Mouse (Mus musculus) midbrain, embryonic 15.5 days (tissue): ENCODE results near the gene Gm5475. TPM values are rescaled to one million over a fixed set of nuclear protein-coding genes. Genes with fewer than 3 reads are reported as not detected.
A peak's percentile ranks its signal among the peaks of the same experiment; 100 is the strongest.
"Not testable (repeated sequence)": the region's sequence is repeated elsewhere in the genome, so short reads cannot be mapped to it uniquely, and the experiment has no call there.

Experiments used
- ATAC-seq: fragments of 200-750 bp; cut with Nextera tagmentation; replicated peaks from 2 replicates; pipeline ENCODE4 v1.8.0; 2017; ENCODE audit warnings: moderate TSS enrichment
- H3K27ac ChIP-seq: fragments of 300-500 bp; sonication (generic); 2 replicates; pipeline ENCODE4 v1.5.1; 2015; ENCODE audit warnings: mild to moderate bottlenecking, inconsistent platforms
- H3K27me3 ChIP-seq: fragments of 300-500 bp; sonication (generic); replicated peaks from 2 replicates; pipeline ENCODE4 v1.6.1; 2015; ENCODE audit warnings: inconsistent platforms
- H3K36me3 ChIP-seq: fragments of 300-500 bp; sonication (generic); replicated peaks from 2 replicates; pipeline ENCODE4 v1.6.1; 2015; ENCODE audit warnings: inconsistent platforms
- H3K4me1 ChIP-seq: fragments of 300-500 bp; sonication (generic); 2 replicates; pipeline ENCODE4 v1.6.1; 2015; ENCODE audit warnings: inconsistent platforms
- H3K4me2 ChIP-seq: fragments of 300-500 bp; sonication (generic); 2 replicates; pipeline ENCODE4 v1.6.1; 2015; ENCODE audit warnings: inconsistent platforms, mild to moderate bottlenecking, moderate library complexity
- H3K4me3 ChIP-seq: fragments of 300-500 bp; sonication (generic); 2 replicates; pipeline ENCODE4 v1.5.1; 2015; ENCODE audit warnings: mild to moderate bottlenecking, inconsistent platforms
- H3K9ac ChIP-seq: fragments of 300-500 bp; sonication (generic); 2 replicates; pipeline ENCODE4 v1.6.1; 2015; ENCODE audit warnings: mild to moderate bottlenecking, inconsistent platforms
- H3K9me3 ChIP-seq: fragments of 300-500 bp; sonication (generic); 2 replicates; pipeline ENCODE4 v1.6.1; 2016; ENCODE audit warnings: inconsistent platforms
- WGBS: fragments of 180-500 bp; shearing (Covaris S2); methylation state at CpG from one replicate; pipeline ENCODE4 v1.1.7; 2015; ENCODE audit warnings: mixed read lengths; 5-methylcytosine and 5-hydroxymethylcytosine counted together
- polyA plus RNA-seq: library from polyadenylated mRNA; unstranded; fragments of >200 nt; fragmentation: Nextera tagmentation; extraction: Ambion mirVana; gene quantifications from 2 replicates; pipeline ENCODE4 v1.2.1, GENCODE M21; 2015

The Gm5475 gene
- 0.09 TPM in 2 replicates for polyA plus RNA-seq

- peaks cover 44% of the 10 kb centered on the region for H3K4me1 ChIP-seq
- not testable (repeated sequence) for ATAC-seq, H3K36me3 ChIP-seq, H3K9me3 ChIP-seq
- peaks cover 27% of the 10 kb centered on the region for H3K27me3 ChIP-seq
- peak within 1 kb of the TSS; percentile 86 for H3K9ac ChIP-seq
- peak within 1 kb of the TSS; percentile 55 for H3K27ac ChIP-seq
- peak within 1 kb of the TSS; percentile 97 for H3K4me3 ChIP-seq
- 27% methylated on average over 3 of the region's 3 CpGs for WGBS
- peak within 1 kb of the TSS; percentile 94 for H3K4me2 ChIP-seq
Observed at GRCm38 (mm10) chr15:100421758-100422197, at the start of gene Gm5475. TSS of gene Gm5475 (plus strand) at chr15:100422147.

GRCm38 (mm10) chr15:100375066-100375465, 46.9 kb upstream of the Gm5475 start:
- Histone ChIP-seq H3K4me2 (no peak overlapping the region), H3K27ac (no peak overlapping the region), H3K27me3 (no peaks in the 10 kb centered on the region), H3K9me3 (no peaks in the 10 kb centered on the region), H3K36me3 (no peaks in the 10 kb centered on the region), H3K9ac (no peak overlapping the region), H3K4me3 (no peak overlapping the region), H3K4me1 (no peaks in the 10 kb centered on the region)
- 32% methylated on average over 5 of the region's 5 CpGs for WGBS
- no peak for ATAC-seq

- not testable (repeated sequence) for H3K9me3 ChIP-seq, H3K9ac ChIP-seq, H3K4me1 ChIP-seq, H3K4me3 ChIP-seq, H3K27ac ChIP-seq, H3K4me2 ChIP-seq, H3K36me3 ChIP-seq, ATAC-seq, H3K27me3 ChIP-seq
- WGBS, result 28% methylated on average over 3 of the region's 9 CpGs
Observed at GRCm38 (mm10) chr15:100377847-100378505, 44.0 kb upstream of the Gm5475 start.

GRCm38 (mm10) chr15:100379658-100380057, 42.3 kb upstream of the Gm5475 start:
- no peak overlapping the region for H3K4me3 ChIP-seq
- H3K9ac ChIP-seq, result no peak overlapping the region
- H3K36me3 ChIP-seq, result no peaks in the 10 kb centered on the region
- no peaks in the 10 kb centered on the region for H3K9me3 ChIP-seq
- no peaks in the 10 kb centered on the region for H3K4me1 ChIP-seq
- ATAC-seq, result no peak
- H3K27ac ChIP-seq, result no peak overlapping the region
- no peak overlapping the region for H3K4me2 ChIP-seq
- no peaks in the 10 kb centered on the region for H3K27me3 ChIP-seq
- WGBS, result 87% methylated on average over 8 of the region's 8 CpGs

- Histone ChIP-seq H3K9ac (no peak overlapping the region), H3K4me2 (no peak overlapping the region)
- WGBS, result 66% methylated on average over 2 of the region's 2 CpGs
Observed at GRCm38 (mm10) chr15:100380104-100380503, 41.8 kb upstream of the Gm5475 start.

DNA sequence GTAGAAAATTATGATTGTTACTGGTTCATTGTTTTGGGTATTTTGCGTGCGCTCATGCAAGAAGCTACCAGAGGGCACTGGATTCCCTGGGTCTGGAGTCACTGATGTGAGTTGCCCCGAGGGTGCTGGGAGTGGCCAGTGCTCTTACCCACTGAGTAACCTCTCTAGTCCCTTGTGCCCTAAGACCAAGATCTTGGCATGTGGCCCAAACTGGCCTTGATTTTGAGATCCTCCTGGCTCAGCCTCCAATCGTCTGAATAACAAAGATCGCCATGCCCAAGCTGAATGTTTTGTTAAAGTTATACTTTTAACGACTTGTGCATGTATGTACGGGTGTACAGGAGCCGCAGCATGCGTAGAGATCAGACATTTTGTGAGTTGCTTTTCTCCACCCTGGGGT, 36.2 kb upstream of the Gm5475 start:
- Histone ChIP-seq H3K9me3 (no peaks in the 10 kb centered on the region), H3K4me3 (no peak overlapping the region), H3K4me1 (no peaks in the 10 kb centered on the region), H3K4me2 (no peak overlapping the region), H3K27ac (no peak overlapping the region), H3K36me3 (no peaks in the 10 kb centered on the region), H3K9ac (no peak overlapping the region), H3K27me3 (no peaks in the 10 kb centered on the region)
- no peak for ATAC-seq
- 93% methylated on average over 9 of the region's 9 CpGs for WGBS

More at GRCm38 (mm10) chr15:100380104-100380503, 41.8 kb upstream of the Gm5475 start:
- Histone ChIP-seq H3K9me3 (no peaks in the 10 kb centered on the region), H3K27ac (no peak overlapping the region), H3K4me1 (no peaks in the 10 kb centered on the region), H3K27me3 (no peaks in the 10 kb centered on the region), H3K36me3 (no peaks in the 10 kb centered on the region), H3K4me3 (no peak overlapping the region)
- ATAC-seq, result no peak

- Histone ChIP-seq H3K9me3 (no peaks in the 10 kb centered on the region), H3K4me1 (no peaks in the 10 kb centered on the region), H3K27ac (no peak overlapping the region), H3K4me2 (no peak overlapping the region), H3K27me3 (no peaks in the 10 kb centered on the region), H3K9ac (no peak overlapping the region), H3K4me3 (no peak overlapping the region), H3K36me3 (no peaks in the 10 kb centered on the region)
- no peak for ATAC-seq
- 94% methylated on average over 17 of the region's 17 CpGs for WGBS
Observed at GRCm38 (mm10) chr15:100387544-100388223, 34.3 kb upstream of the Gm5475 start.

GRCm38 (mm10) chr15:100388224-100388835, 33.6 kb upstream of the Gm5475 start:
- WGBS, result 88% methylated on average over 16 of the region's 16 CpGs

GRCm38 (mm10) chr15:100388886-100389285, 33.1 kb upstream of the Gm5475 start:
- no peaks in the 10 kb centered on the region for H3K4me1 ChIP-seq
- H3K4me3 ChIP-seq, result no peak overlapping the region
- no peaks in the 10 kb centered on the region for H3K9me3 ChIP-seq
- no peaks in the 10 kb centered on the region for H3K27me3 ChIP-seq
- WGBS, result 53% methylated on average over 9 of the region's 9 CpGs
- H3K9ac ChIP-seq, result no peak overlapping the region
- ATAC-seq, result no peak
- H3K36me3 ChIP-seq, result no peaks in the 10 kb centered on the region
- no peak overlapping the region for H3K4me2 ChIP-seq
- no peak overlapping the region for H3K27ac ChIP-seq

More at GRCm38 (mm10) chr15:100388224-100388835, 33.6 kb upstream of the Gm5475 start:
- H3K4me2 ChIP-seq, result no peak overlapping the region
- H3K27me3 ChIP-seq, result no peaks in the 10 kb centered on the region
- H3K4me1 ChIP-seq, result no peaks in the 10 kb centered on the region
- no peak overlapping the region for H3K9ac ChIP-seq
- H3K27ac ChIP-seq, result no peak overlapping the region
- no peaks in the 10 kb centered on the region for H3K9me3 ChIP-seq
- no peak for ATAC-seq
- no peak overlapping the region for H3K4me3 ChIP-seq
- no peaks in the 10 kb centered on the region for H3K36me3 ChIP-seq

DNA sequence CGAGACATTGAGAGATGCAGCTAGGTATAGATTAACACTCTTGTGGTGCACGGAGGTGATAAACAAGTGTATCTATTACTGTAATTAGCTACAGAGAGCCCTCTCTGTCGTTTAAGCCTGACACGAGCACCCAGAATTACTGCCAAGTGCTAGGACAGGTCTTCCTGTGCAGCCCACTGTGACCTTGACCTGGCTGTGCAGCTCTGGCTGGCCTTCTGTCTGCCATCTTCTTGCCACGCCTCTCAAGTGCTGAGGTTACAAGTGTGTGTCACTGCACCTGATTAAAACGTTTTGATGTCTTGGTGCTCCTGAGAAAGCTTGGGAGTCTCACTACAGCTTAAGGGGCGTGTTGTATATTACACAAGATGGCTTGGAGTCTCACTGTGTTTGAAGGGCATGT, 30.9 kb upstream of the Gm5475 start:
- Histone ChIP-seq H3K4me3 (no peak overlapping the region), H3K4me2 (no peak overlapping the region), H3K9ac (no peak overlapping the region), H3K27me3 (no peaks in the 10 kb centered on the region), H3K27ac (no peak overlapping the region), H3K36me3 (peaks cover 15% of the 10 kb centered on the region), H3K4me1 (no peaks in the 10 kb centered on the region), H3K9me3 (no peaks in the 10 kb centered on the region)
- ATAC-seq, result no peak
- 84% methylated on average over 7 of the region's 7 CpGs for WGBS

- ATAC-seq, result no peak
- Histone ChIP-seq H3K27ac (no peak overlapping the region), H3K36me3 (peaks cover 20% of the 10 kb centered on the region), H3K9ac (no peak overlapping the region), H3K27me3 (no peaks in the 10 kb centered on the region), H3K4me2 (no peak overlapping the region), H3K9me3 (no peaks in the 10 kb centered on the region), H3K4me3 (no peak overlapping the region), H3K4me1 (no peaks in the 10 kb centered on the region)
- WGBS, result 93% methylated on average over 7 of the region's 7 CpGs
Observed at GRCm38 (mm10) chr15:100391599-100391998, 30.3 kb upstream of the Gm5475 start.

DNA sequence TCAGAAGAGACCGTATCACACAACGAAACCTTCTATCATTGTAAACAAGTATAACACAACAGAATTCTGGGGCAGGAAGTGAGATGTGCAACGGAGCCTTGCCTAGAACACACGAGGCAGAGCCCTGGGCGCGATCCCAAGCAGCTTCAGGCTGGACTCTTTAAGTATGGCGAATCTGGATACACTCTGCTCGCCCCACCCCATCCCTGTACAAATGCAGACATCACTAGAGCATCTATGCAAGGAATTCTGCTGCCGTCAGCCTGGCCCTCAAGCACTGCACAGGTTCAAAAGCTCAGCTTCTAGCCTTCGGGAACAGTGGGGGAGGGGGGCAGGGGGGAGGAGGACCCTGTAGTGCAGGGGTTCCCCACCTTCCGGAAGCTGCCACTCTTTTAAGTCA, 28.9 kb upstream of the Gm5475 start:
- Histone ChIP-seq H3K4me2 (no peak overlapping the region), H3K36me3 (peaks cover 32% of the 10 kb centered on the region)

More for the DNA sequence above, 28.9 kb upstream of the Gm5475 start:
- Histone ChIP-seq H3K27ac (no peak overlapping the region), H3K9me3 (no peaks in the 10 kb centered on the region), H3K9ac (no peak overlapping the region), H3K4me3 (no peak overlapping the region), H3K27me3 (no peaks in the 10 kb centered on the region), H3K4me1 (no peaks in the 10 kb centered on the region)
- 88% methylated on average over 11 of the region's 11 CpGs for WGBS
- ATAC-seq, result no peak
